Mouse (Mus musculus) forelimb bud, embryonic 11.5 days (tissue): ENCODE results near the gene Tmem91.
"Not testable (repeated sequence)": the region's sequence is repeated elsewhere in the genome, so short reads cannot be mapped to it uniquely, and the experiment has no call there.

Experiments
- DNase-seq: peaks from one replicate; pipeline ENCODE4 v3.0.0-alpha.2; 2012; ENCODE audit warnings: low read depth, low spot score

The Tmem91 gene

GRCm38 (mm10) chr7:25674719-25675300 lies at the start of gene Tmem91:
Tmem91 (minus strand) TSS chr7:25675166.
- DNase-seq, result no peak

GRCm38 (mm10) chr7:25721776-25722175 lies 46.8 kb upstream of the Tmem91 start:
- DNase-seq, result not testable (repeated sequence)

- no peak for DNase-seq
Measured at GRCm38 (mm10) chr7:25720760-25721159, 45.8 kb upstream of the Tmem91 start.

GRCm38 (mm10) chr7:25719761-25720610 lies 45.0 kb upstream of the Tmem91 start:
- peak; percentile 81 for DNase-seq

- DNase-seq, result peak; percentile 95
Measured at GRCm38 (mm10) chr7:25718788-25719417, 43.9 kb upstream of the Tmem91 start, which contains the start of gene Ccdc97. Ccdc97 (minus strand) TSS chr7:25719088.

- no peak for DNase-seq
Measured at GRCm38 (mm10) chr7:25717478-25717877, 42.5 kb upstream of the Tmem91 start.

GRCm38 (mm10) chr7:25715731-25716271 lies 40.8 kb upstream of the Tmem91 start:
- DNase-seq, result no peak

GRCm38 (mm10) chr7:25714581-25714980 lies 39.6 kb upstream of the Tmem91 start:
- DNase-seq, result no peak

- DNase-seq, result no peak
Measured at GRCm38 (mm10) chr7:25712801-25713200, 37.8 kb upstream of the Tmem91 start.

GRCm38 (mm10) chr7:25711731-25712197 lies 36.8 kb upstream of the Tmem91 start:
- DNase-seq, result peak; percentile 50

- no peak for DNase-seq
Measured at GRCm38 (mm10) chr7:25711165-25711564, 36.2 kb upstream of the Tmem91 start.

GRCm38 (mm10) chr7:25710519-25711130 lies 35.7 kb upstream of the Tmem91 start:
- no peak for DNase-seq

GRCm38 (mm10) chr7:25709961-25710360 lies 35.0 kb upstream of the Tmem91 start:
- no peak for DNase-seq

GRCm38 (mm10) chr7:25707581-25708292 lies 32.8 kb upstream of the Tmem91 start:
- DNase-seq, result no peak

GRCm38 (mm10) chr7:25706578-25707170 lies 31.7 kb upstream of the Tmem91 start:
- DNase-seq, result no peak

- DNase-seq, result no peak
Measured at GRCm38 (mm10) chr7:25705801-25706251, 30.9 kb upstream of the Tmem91 start.

- no peak for DNase-seq
Measured at GRCm38 (mm10) chr7:25704716-25705364, 29.9 kb upstream of the Tmem91 start.

- no peak for DNase-seq
Measured at GRCm38 (mm10) chr7:25703793-25704494, 29.0 kb upstream of the Tmem91 start.

- no peak for DNase-seq
Measured at GRCm38 (mm10) chr7:25702350-25702749, 27.4 kb upstream of the Tmem91 start.
